Mouse (Mus musculus) megakaryocyte progenitor cell, adult 5-6 weeks (primary cell): ENCODE data around the gene Zfp600. TPM values are rescaled to one million over a fixed set of nuclear protein-coding genes. Genes with fewer than 3 reads are reported as not detected.
"Not testable (repeated sequence)": the region's sequence is repeated elsewhere in the genome, so short reads cannot be mapped to it uniquely, and the experiment has no call there.

ENCODE experiments used
- ATAC-seq: replicated peaks from 2 replicates; pipeline ENCODE4 v1.8.0; 2016; ENCODE audit warnings: mild to moderate bottlenecking, moderate TSS enrichment, inconsistent platforms; ENCODE audit not compliant: poor library complexity
- total RNA-seq, 2 experiments: library from RNA; stranded (forward) in 1 of 2; stranded (reverse) in 1 of 2; fragments of 157-497, 149-512 nt in 1 of 2; fragments of 200-1000 nt in 1 of 2; gene quantifications; 2 replicates each; pipeline versions ENCODE4 v1.2.3 to v1.2.4; 2015 to 2017

Zfp600 gene
- total RNA-seq (2015) (0.85 TPM in 1 of 2 replicates, not detected in the other), total RNA-seq (2017) (1.5 TPM in 1 of 2 replicates, not detected in the other)

DNA sequence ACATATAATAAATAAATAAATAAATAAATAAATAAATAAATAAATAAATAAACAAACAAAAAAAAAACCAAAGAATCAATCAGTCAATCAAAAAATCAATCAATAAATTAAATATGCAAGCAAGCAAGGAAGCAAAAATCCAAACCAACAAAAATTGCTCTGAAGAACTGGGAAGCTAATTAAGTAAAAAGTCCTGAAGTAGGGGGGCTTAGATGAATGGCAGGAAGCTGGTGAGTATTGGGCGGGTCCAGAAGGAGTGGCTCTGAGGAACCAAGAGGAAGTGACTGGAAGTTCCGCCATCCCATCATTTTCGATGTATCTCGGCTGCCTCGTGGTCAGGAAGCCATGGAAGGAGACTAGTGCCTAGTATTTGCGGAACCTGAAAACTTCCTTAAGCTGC, at the start of gene Zfp600:
Zfp600 (plus strand) TSS at position 301 of the 400 bp plus-strand sequence.
- ATAC-seq: not testable (repeated sequence)

DNA sequence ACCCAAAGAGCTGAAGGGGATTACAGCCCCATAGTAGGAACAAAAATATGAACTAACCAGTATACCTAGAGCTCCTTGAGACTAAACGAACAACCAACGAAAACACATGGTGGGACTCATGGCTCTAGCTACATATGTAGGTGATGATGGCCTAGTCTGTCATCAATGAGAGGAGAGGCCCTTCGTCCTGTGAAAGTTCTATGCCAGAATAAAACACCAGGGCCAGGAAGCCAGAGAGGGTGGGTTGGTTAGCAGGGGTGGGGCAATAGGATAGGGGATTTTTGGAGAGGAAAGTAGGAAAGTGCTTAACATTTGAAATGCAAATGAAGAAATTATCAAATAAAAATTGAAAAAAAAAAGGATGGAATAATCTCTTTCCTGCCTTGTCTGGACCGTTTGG, 6.3 kb downstream of the Zfp600 start:
- ATAC-seq: not testable (repeated sequence)

DNA sequence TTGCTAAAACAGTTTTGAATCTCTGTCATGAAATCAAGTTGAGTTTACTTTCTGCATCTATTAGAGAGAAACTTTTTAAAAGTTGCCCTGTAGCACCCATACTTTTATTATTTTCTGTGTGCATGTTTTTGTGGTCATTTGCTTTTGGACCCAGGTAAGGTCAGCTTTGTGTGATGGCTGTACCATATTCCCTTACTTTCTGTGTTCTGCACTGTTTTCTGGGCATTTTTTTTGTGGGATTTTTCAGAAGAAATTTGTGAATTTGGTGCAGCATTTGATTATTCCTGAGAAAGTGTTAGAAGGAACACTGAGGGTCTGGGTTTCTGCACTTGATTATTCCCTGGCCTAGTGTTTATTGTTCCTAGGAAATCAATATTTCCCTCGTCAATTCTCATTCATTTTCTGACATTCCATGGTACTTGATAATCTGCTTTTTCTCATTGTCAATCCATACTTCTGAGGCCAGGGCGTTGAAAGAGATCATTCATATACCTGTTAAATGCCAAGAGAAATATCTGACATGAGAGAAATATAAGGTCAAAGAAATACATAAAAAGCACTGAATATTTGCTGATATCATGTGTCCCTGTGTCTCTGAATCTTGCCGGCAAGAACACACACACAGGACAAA, 10.7 kb downstream of the Zfp600 start:
- not testable (repeated sequence) for ATAC-seq

DNA sequence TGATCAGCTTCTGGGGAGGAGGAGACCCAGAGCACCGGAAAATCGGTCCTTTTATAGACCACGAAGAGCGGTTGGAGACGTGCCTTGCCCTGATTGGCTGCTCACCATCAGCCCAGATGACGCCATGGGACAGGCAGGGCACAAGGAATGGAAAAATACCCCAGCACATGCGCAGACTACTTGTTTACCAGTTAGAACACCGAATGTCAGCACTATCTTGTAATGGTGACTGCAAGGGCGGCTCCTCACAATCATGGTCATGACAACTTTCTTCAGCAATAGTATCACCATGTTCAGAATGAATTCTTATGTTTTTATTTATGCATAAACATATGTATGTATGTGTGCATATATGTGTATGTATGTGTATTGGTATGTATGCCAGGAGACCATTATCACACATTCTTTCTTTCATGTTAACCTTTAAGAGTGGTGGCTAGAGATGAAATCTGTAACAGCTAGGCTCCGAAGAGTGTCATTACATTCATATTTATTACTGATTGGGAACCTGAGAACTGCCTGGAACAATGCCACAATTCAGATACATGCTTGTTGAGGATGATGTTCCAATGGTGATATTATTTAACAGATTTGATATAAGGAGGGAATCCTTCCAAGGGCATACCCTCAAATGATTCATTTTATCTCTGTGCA, 11.4 kb downstream of the Zfp600 start:
- not testable (repeated sequence) for ATAC-seq

DNA sequence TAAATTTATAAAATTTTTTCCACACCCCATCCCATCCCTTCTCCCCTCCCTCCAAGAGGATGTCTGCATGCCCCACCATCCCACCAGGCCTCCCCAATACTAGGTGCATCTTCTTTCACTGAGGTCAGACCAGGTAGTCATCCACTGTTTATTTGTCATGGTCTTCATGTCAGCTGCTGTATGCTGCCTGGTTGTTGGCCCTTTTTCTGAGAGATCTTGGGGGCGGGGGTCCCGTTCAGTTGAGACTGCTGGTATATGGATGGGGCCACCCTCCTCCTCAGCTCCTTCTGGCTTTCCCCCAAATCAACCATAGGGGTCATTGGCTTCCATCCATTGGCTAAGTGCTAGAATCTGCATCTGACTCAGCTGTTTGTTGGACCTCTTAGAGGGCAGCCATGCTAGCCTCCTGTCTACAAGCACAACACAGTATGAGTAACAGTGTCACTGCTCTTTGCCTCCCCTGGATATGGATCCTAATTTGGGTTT, 12.1 kb downstream of the Zfp600 start:
- ATAC-seq: 0 out of 2 replicates have a peak, but pooled peaks have one; percentile 34

DNA sequence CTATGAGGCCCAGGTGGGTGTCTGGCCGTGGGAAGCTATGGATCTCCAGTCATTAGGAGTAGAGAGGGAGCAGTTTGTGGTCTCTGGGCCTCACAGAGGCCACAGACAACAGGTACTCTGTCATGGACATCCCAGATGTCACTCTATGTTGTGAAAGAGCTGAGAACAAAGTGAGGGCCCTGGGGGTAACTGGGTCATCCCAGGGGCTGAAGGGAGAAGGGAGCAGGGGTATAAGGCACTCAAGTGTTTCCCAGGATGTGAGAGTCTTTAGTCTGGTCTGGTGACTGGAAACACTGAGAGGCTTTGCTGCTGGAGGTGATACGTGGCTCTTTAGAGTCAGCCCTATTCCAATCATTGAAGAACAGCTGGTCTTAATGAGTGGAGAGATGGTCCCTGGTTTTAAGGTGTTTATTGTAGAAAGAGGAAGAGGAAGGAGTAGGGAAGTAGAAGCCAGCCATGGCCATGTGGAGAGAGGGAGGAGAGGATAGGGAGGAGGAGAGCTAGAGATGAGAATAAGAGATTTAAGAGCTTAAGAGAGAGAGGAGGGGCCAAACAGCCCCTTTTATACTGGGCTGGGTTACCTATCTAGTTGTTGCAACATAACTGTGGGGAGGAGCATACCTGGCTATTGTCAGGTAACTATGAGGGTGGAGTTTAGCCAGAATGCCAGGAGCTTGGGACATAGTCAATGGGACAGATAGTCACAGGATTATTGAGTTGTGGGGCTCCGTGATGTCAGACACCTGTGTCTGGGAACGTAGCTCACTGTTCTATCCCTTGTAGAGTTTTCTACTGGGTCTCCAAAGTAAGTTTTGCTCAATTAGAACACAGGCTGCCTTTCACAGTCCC, 17.0 kb downstream of the Zfp600 start:
- 0 out of 2 replicates have a peak, but pooled peaks have one; percentile 17 for ATAC-seq

DNA sequence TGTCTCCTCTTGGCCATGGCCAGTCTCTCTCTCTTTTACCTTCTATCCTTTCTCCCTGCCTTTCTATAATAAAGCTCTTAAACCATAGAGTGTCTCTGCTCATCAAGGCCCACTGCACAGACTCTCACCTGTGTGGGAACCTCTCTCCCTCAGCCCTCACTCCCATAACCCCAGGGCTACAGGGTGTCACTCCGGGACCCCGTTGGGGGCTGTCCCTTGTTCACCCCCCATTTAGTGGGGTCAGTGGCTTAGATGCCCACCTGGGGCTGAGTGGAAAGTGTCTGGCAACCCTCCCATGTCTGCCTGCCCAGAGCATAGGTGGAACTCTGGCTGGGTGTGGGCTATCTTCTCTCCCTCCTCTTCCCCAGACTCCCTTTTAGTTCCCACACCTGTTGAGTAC, 47.7 kb downstream of the Zfp600 start:
- ATAC-seq: not testable (repeated sequence)

DNA sequence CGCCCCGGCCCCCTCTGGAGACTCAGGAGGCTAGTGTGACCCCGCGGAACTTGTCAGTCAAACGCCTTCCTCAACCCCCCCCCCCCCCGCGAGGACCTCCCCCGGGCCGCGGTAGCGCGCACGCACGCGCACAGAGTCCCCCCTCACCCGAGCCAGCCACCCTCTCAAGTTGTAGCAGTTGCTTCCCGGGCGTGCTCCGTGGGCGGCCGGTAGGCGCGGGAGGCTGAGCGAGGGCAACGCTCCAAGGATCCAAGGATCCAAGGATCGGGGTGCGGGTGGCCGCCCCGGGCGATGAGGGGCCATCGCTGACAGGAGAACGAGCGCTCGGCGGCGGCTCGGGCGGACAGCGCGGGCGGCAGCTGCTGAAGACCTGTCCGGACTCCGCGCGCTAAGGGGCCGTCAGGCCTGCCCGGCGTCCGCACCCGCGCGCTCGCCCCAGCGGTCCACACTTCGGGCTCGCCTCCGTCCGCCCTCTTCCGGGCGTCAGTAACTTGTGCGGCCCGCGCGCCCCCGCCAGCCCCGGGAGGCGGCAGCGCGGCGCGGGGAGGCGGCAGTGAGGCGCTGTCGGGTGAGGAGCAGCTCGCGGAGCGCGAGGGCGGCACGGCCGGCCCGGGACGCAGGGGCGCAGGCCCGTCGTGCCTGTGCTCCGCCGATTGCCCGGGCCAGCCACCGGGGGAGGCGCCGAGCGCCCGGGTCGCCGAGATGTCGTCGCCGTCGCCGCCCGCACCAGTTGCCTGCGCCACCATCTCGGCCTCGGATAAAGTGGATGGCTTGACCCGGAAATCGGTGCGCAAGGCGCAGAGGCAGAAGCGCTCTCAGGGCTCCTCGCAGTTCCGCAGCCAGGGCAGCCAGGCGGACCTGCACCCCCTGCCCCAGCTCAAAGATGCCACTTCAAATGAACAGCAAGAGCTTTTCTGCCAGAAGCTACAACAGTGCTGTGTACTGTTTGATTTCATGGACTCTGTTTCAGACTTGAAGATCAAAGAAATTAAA, 82.9 kb downstream of the Zfp600 start:
- peak; percentile 63 for ATAC-seq

DNA sequence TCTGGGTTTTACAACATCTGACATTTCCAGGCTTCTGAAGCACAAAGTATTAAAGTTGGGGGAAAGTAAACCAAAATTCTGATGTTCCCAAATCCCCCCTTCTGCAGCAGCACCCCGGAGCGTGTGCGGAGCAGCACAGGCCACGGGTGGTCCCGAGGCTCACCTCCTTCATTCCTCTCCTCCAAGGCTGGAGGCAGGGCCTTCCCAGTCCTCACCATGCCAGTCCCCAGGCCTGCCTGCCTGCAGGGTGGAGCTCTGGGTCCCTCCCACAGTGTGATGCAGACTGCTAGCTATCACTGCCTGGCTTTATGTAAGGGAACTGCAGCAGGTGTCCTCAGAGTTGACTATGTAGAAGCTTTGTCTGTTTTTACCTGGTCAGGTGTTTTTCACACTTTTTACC, 85.5 kb downstream of the Zfp600 start:
- not testable (repeated sequence) for ATAC-seq

Other genes starting within 250 kb of the Zfp600 start
- gene Zfp987, start 59.5 kb upstream of the Zfp600 start, total RNA-seq (2015): 1.9 and 2.6 TPM in 2 replicates
- 0.92 and 2.0 TPM in 2 replicates for gene Zfp987, start 59.5 kb upstream of the Zfp600 start, total RNA-seq (2017)